Mouse (Mus musculus) lung, postnatal 14 days (tissue): ENCODE data around the gene Smap1.

Experiments used
- DNase-seq: peaks from one replicate; pipeline ENCODE4 v3.0.0; 2021

Smap1 gene

GRCm38 (mm10) chr1:23826887-23827758 is 95.0 kb downstream of the Smap1 start:
- DNase-seq: peak; percentile 63

- no peak for DNase-seq
Measured at GRCm38 (mm10) chr1:23821615-23822014, 100.5 kb downstream of the Smap1 start.

GRCm38 (mm10) chr1:23798306-23798705 is 123.8 kb downstream of the Smap1 start:
- DNase-seq: no peak
